Mouse (Mus musculus) hindbrain, postnatal 0 days (tissue): ENCODE results near the gene Tmem131l. TPM values are rescaled to one million over a fixed set of nuclear protein-coding genes. Genes with fewer than 3 reads are reported as not detected.

Source experiments
- ATAC-seq: fragments of 200-750 bp; cut with Nextera tagmentation; 2 replicates; pipeline ENCODE4 v1.8.0; 2017; ENCODE audit warnings: mild to moderate bottlenecking, moderate TSS enrichment, moderate library complexity
- DNase-seq: peaks from one replicate; pipeline ENCODE4 v3.0.0-alpha.2; 2015; ENCODE audit warnings: low spot score
- H3K27ac ChIP-seq: fragments of 300-500 bp; sonication (generic); 2 replicates; pipeline ENCODE4 v1.5.1; 2014; ENCODE audit warnings: mild to moderate bottlenecking
- H3K27me3 ChIP-seq: fragments of 300-500 bp; sonication (generic); 2 replicates; pipeline ENCODE4 v1.6.1; 2014; ENCODE audit warnings: low read length, mixed read lengths; ENCODE audit not compliant: insufficient read depth
- H3K36me3 ChIP-seq: fragments of 300-500 bp; sonication (generic); 2 replicates; pipeline ENCODE4 v1.6.1; 2014; ENCODE audit warnings: low read length, mixed read lengths; ENCODE audit not compliant: insufficient read depth
- H3K4me1 ChIP-seq: fragments of 300-500 bp; sonication (generic); 2 replicates; pipeline ENCODE4 v1.6.1; 2014; ENCODE audit warnings: antibody characterized with exemption, low read length, mixed read lengths; ENCODE audit not compliant: insufficient read depth
- H3K4me2 ChIP-seq: fragments of 300-500 bp; sonication (generic); 2 replicates; pipeline ENCODE4 v1.6.1; 2014; ENCODE audit warnings: low read depth, mild to moderate bottlenecking, low read length, moderate library complexity, mixed read lengths
- H3K4me3 ChIP-seq: fragments of 300-500 bp; sonication (generic); 2 replicates; pipeline ENCODE4 v1.5.1; 2014; ENCODE audit warnings: low read length
- H3K9ac ChIP-seq: fragments of 300-500 bp; sonication (generic); replicated peaks from 2 replicates; pipeline ENCODE4 v1.6.1; 2014; ENCODE audit warnings: mild to moderate bottlenecking, low read length, moderate library complexity, mixed read lengths
- H3K9me3 ChIP-seq: fragments of 300-500 bp; sonication (generic); 2 replicates; pipeline ENCODE4 v1.6.1; 2016; ENCODE audit warnings: low read length, mixed read lengths
- CTCF ChIP-seq: IDR thresholded peaks from 2 replicates; pipeline ENCODE4 v1.5.1; 2016; ENCODE audit warnings: antibody characterized with exemption, control low read depth, low read depth
- WGBS: fragments of 180-500 bp; shearing (Covaris S2); extraction: QIAGEN DNeasy Blood & Tissue Kit; methylation state at CpG from one replicate; pipeline ENCODE4 v1.1.7; 2014; 5-methylcytosine and 5-hydroxymethylcytosine counted together
- polyA plus RNA-seq: library from polyadenylated mRNA; unstranded; fragments of >200 nt; fragmentation: Nextera tagmentation; extraction: Ambion mirVana; gene quantifications from 2 replicates; pipeline ENCODE4 v1.2.1, GENCODE M21; 2015
- total RNA-seq: library from RNA; depleted of rRNA; stranded (reverse); fragments of >200 nt; gene quantifications from 2 replicates; pipeline ENCODE4 v1.2.3, GENCODE M21; 2014

Gene Tmem131l
- total and polyA plus RNA-seq, 2 experiments from 2014 or later = 18.6 to 33.2 TPM

- H3K4me3 ChIP-seq = no peak overlapping the region
- peak; percentile 27; the same call in 1 of the 2 replicates for TF ChIP-seq CTCF
- WGBS = 32% methylated on average over 8 of the region's 8 CpGs
- no peak overlapping the region for H3K9ac ChIP-seq
- H3K27me3 ChIP-seq = no peaks in the 10 kb centered on the region
- ATAC-seq = peak; percentile 83
- DNase-seq = peak; percentile 91
- no peaks in the 10 kb centered on the region for H3K36me3 ChIP-seq
- H3K4me2 ChIP-seq = no peak overlapping the region
- H3K4me1 ChIP-seq = peaks cover 26% of the 10 kb centered on the region
- H3K9me3 ChIP-seq = no peaks in the 10 kb centered on the region
- H3K27ac ChIP-seq = peak overlapping the region; percentile 54
Measured at GRCm38 (mm10) chr3:83993089-83993516, 46.9 kb downstream of the Tmem131l start.

GRCm38 (mm10) chr3:83991691-83992524 lies 48.1 kb downstream of the Tmem131l start:
- ATAC-seq = no peak
- no peaks in the 10 kb centered on the region for H3K27me3 ChIP-seq
- no peak overlapping the region for H3K4me2 ChIP-seq
- H3K4me1 ChIP-seq = peaks cover 18% of the 10 kb centered on the region; the same call in 1 of the 2 replicates
- H3K9ac ChIP-seq = no peak overlapping the region
- no peak overlapping the region for H3K27ac ChIP-seq
- no peak for TF ChIP-seq CTCF
- no peaks in the 10 kb centered on the region for H3K36me3 ChIP-seq
- DNase-seq = no peak
- 86% methylated on average over 8 of the region's 8 CpGs for WGBS
- no peaks in the 10 kb centered on the region for H3K9me3 ChIP-seq
- no peak overlapping the region for H3K4me3 ChIP-seq

- Histone ChIP-seq H3K4me2 (no peak overlapping the region), H3K9me3 (no peaks in the 10 kb centered on the region), H3K27me3 (no peaks in the 10 kb centered on the region), H3K36me3 (no peaks in the 10 kb centered on the region), H3K4me1 (peaks cover 25% of the 10 kb centered on the region), H3K9ac (no peak overlapping the region), H3K4me3 (no peak overlapping the region), H3K27ac (no peak overlapping the region)
- no peak for ATAC-seq
- DNase-seq = no peak
- no peak for TF ChIP-seq CTCF
- WGBS = 41% methylated on average over 4 of the region's 4 CpGs
Measured at GRCm38 (mm10) chr3:83988214-83988613, 51.8 kb downstream of the Tmem131l start.

GRCm38 (mm10) chr3:83987533-83988112 lies 52.4 kb downstream of the Tmem131l start:
- Histone ChIP-seq H3K4me3 (no peak overlapping the region), H3K9me3 (no peaks in the 10 kb centered on the region)
- ATAC-seq = no peak

GRCm38 (mm10) chr3:83986740-83987139 lies 53.2 kb downstream of the Tmem131l start:
- Histone ChIP-seq H3K36me3 (no peaks in the 10 kb centered on the region), H3K4me1 (peaks cover 19% of the 10 kb centered on the region), H3K4me2 (no peak overlapping the region), H3K27ac (no peak overlapping the region), H3K4me3 (no peak overlapping the region), H3K9ac (no peak overlapping the region), H3K27me3 (no peaks in the 10 kb centered on the region), H3K9me3 (no peaks in the 10 kb centered on the region)
- no peak for DNase-seq
- TF ChIP-seq CTCF = no peak
- ATAC-seq = no peak
- 80% methylated on average over 3 of the region's 3 CpGs for WGBS

More at GRCm38 (mm10) chr3:83987533-83988112, 52.4 kb downstream of the Tmem131l start:
- Histone ChIP-seq H3K4me1 (peaks cover 22% of the 10 kb centered on the region), H3K9ac (no peak overlapping the region), H3K27me3 (no peaks in the 10 kb centered on the region), H3K4me2 (no peak overlapping the region), H3K36me3 (no peaks in the 10 kb centered on the region), H3K27ac (no peak overlapping the region)
- no peak for TF ChIP-seq CTCF
- no peak for DNase-seq
- WGBS = 91% methylated on average over 8 of the region's 8 CpGs

GRCm38 (mm10) chr3:83985426-83985825 lies 54.5 kb downstream of the Tmem131l start:
- Histone ChIP-seq H3K4me1 (peaks cover 24% of the 10 kb centered on the region), H3K27ac (no peak overlapping the region)
- no peak for TF ChIP-seq CTCF

GRCm38 (mm10) chr3:83984379-83984778 lies 55.6 kb downstream of the Tmem131l start:
- DNase-seq (no peak), ATAC-seq (no peak)
- no peaks in the 10 kb centered on the region for H3K9me3 ChIP-seq
- no peak overlapping the region for H3K4me2 ChIP-seq
- no peaks in the 10 kb centered on the region for H3K27me3 ChIP-seq
- no peak overlapping the region for H3K27ac ChIP-seq
- no peak overlapping the region for H3K4me3 ChIP-seq
- peaks cover 30% of the 10 kb centered on the region for H3K4me1 ChIP-seq
- H3K36me3 ChIP-seq = no peaks in the 10 kb centered on the region
- 42% methylated on average over 4 of the region's 4 CpGs for WGBS
- no peak overlapping the region for H3K9ac ChIP-seq
- no peak for TF ChIP-seq CTCF

More at GRCm38 (mm10) chr3:83985426-83985825, 54.5 kb downstream of the Tmem131l start:
- no peaks in the 10 kb centered on the region for H3K9me3 ChIP-seq
- WGBS = 44% methylated on average over 6 of the region's 6 CpGs
- DNase-seq (no peak), ATAC-seq (no peak)
- no peak overlapping the region for H3K4me3 ChIP-seq
- no peaks in the 10 kb centered on the region for H3K36me3 ChIP-seq
- no peak overlapping the region for H3K4me2 ChIP-seq
- no peak overlapping the region for H3K9ac ChIP-seq
- no peaks in the 10 kb centered on the region for H3K27me3 ChIP-seq
